Mouse (Mus musculus): ENCODE results near the gene Arhgap25. TPM values are rescaled to one million over a fixed set of nuclear protein-coding genes. Genes with fewer than 3 reads are reported as not detected.

Gene Arhgap25
- total RNA-seq, 2 experiments from 2014 or later, result 2.8 to 3.7 TPM

DNA sequence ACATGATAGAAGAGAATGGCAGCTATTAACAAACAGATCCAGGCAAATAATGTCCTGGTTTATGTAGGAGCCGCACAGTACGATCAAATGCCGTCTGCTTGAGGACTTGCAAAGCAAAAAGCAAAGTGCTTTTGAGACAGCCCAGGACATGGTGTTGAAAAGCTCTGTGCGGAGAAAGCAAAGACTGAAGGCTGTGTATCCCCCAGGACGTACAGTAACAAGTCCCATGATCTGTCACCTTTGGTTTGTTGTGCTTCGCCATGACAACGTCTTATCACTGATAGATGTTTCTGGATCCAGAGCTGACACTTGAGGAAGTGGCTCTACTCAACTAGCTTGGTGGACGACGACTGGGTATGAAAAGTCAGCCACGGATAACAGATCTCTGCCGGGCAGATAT is 89.8 kb downstream of the Arhgap25 start:
- no peak for DNase-seq

DNA sequence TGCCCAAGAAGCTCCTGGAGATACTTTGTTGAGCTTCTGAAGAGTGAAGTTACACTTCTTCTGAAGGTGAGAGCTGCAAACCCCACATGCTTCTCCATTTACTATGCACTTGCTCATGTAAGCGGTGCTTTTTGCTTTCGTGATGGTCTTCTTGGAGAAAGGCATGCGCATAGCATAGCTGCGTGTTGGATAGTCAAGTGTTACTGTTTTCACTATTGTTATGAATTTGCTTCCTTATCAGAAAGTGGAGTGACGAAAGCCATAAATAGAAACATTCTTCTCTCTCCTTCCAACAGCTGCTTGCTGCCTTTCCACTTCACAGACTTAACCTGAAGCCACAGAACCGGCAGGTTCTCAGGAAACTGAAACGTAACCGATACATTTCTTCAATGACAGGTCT is 96.3 kb downstream of the Arhgap25 start:
- no peak for DNase-seq

DNA sequence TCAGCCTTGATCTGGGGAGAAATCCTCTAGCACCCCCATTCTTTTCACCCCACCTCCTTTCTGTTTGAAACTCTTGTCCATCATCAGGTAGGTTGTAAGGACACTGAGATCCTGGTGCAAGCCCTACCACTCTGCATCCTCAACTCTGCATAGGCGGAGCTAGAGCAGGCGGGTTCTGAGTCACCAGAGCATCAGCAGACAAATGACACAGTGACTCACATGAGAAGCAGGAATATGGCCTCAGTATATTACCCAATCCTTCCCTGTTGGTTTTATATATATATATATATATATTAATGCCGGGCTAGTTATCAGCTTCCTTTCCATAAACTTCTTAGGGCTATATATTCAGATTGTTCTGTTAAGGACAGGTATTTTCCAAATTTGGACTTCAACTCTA is 97.3 kb downstream of the Arhgap25 start:
- DNase-seq, result peak in 1 of 2 experiments; percentile 5

DNA sequence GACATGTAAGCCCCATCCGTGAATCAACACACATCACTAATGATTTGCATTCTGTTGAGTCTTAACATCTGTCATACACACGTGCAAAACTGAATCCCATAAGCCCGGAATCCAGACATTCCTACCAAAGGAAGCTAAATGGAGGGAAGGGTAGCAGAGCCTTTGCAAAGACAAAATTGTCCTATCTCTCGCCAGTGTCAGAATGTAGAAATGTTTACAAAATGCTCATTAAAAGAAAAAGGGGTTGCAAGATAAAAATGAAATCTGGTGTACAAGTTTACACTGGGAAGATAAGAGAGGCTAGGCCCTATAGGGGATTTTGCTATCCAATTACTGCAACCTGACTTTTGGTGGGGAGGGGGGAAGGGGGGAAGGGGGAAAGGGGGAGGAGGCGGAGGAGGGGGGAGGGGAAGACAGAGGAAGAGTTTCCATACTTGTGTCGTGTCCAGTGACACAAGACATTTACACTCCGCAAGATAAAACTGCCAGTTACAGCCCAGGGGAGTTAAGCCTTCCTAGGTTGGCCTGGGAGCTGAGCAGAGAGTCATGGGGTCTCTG is 104.5 kb downstream of the Arhgap25 start, which contains the start of gene Bmp10:
TSS of gene Bmp10 (plus strand) at position 508 of the 558 bp plus-strand sequence.
- no peak for DNase-seq

DNA sequence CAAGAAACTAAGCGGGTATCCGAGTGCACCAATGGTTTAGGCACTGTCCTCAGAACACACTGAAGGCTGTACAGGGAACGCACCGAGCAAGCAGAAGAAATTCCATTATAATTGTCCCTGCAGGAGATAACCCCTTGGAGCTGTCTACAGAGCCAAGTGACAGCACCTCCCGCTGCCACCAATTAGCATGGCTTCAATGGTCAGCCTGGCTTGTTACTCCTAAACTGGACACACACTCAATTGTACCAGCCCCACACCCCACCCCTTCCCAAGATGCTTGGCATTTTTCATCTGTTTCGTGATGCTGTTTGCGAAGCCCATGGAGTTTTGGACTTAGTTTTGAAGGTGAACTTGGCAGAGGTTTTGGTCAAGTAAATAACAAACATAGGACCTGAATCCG is 105.4 kb downstream of the Arhgap25 start:
- no peak for DNase-seq

DNA sequence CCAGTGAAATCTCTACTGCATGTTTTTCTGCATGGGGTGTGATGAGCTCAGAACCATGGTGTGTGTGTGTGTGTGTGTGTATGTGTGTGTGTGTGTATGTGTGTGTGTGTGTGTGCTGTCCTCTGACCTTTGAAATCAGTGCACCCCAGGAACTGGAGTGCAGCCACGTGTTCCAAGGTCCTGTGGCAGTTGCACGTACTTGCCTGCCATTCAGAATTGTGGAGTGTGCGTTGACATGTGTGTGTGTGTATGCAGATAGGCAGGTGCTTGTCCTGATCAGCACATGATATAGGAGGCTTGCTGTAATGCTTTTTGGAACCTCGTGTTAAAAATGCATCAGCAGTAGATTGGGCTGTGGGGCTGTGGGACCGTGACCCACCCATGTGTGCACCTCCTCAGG is 106.1 kb downstream of the Arhgap25 start:
- DNase-seq, result peak in 1 of 2 experiments; percentile 5

DNA sequence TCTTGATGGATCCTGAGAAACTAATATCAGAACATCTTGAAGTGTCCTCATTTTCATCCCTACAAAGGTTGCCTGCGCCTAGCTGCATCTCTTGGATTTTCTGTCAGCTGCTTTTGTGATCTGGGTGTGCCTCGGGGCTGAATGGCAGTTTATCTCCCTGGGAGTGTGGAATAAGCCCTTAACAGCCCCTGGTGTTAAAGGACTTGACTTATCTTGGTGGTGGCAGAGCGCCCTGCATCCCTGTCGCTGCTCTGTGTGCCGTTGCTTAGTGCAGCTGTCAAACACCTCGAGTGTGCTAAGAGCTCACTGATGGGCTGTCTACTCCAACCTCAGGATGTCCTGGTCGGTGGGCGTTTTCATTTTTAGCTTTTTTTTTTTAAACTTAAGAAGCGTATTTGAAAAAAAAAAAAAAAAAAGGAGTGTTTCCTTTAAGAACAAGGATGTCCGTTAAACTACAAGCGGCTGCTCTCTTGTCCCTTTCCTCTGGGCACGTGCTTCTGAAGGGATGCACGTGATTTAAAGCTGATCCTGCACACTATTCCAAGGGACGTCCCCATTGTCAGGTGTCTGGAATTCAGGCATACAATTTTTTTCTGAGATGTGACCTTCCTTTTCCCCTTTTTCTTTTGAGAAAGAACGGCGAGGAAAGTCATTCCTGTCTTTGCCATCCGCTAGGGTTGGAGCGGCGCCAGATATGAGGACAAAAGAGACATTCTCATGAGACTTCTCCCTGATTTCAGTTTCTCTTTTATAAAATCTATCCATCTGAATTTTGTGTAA is 108.8 kb downstream of the Arhgap25 start:
- DNase-seq, result peak; percentile 43 to 63

DNA sequence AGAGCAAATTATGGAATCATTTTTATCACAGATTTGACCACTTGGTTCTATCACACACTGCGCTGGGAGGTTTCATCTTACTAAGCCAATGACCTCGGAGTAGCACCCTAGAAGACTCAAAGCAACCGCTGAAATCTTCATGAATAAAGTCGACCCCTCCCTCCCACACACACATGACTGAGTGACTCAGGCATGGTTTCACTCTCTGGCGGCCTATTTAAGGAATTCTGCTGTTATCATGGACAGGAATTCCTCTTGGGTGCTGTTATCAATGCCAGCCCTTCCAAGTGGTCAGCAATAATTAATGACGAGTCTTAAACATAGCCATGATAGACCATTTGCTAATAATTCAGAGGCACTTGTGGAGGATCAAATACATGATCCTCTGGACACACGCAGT is 110.8 kb downstream of the Arhgap25 start:
- DNase-seq, result peak in 1 of 2 experiments; percentile 25

DNA sequence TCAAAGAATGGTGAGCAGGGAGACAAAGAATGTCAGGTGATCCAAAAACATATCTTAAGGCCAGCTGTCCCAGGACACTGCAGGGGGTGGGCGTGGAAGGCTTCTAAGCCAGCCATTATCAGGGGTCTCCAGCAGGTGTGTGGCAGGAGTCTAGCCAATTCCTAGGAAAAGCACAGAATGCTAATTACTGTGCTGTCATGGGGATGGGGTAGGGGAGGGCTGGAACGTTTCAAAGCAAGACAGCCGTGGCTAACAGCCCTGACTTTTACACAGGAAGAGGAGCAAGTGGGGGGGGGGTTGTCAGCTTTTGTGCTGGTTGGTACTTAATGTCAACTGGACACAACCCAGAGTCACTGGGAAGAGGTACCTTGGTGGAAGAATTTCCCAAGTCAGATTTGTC is 121.0 kb downstream of the Arhgap25 start:
- DNase-seq, result no peak

Other genes starting within 250 kb of the Arhgap25 start
- gene Antxr1, start 197.4 kb downstream of the Arhgap25 start, total RNA-seq (2021), result 10 to 100 TPM; 16.3 to 21.7 TPM
- gene Gkn1, start 182.3 kb downstream of the Arhgap25 start, total RNA-seq (2021), result not detected
- gene Gkn2, start 159.9 kb downstream of the Arhgap25 start, total RNA-seq (2021), result not detected
- gene Gkn3, start 144.3 kb downstream of the Arhgap25 start, total RNA-seq (2021), result under 1 TPM; 0.33 to 0.63 TPM
- gene Bmp10, start 104.3 kb downstream of the Arhgap25 start, total RNA-seq (2021), result not detected
- under 1 TPM; 0.36 to 0.63 TPM for gene Prokr1, start 57.5 kb upstream of the Arhgap25 start, total RNA-seq (2021)
- gene Aplf, start 138.9 kb upstream of the Arhgap25 start, total RNA-seq (2021), result 1 to 10 TPM; 5.8 to 8.0 TPM
- gene Efcc1, start 197.6 kb upstream of the Arhgap25 start, total RNA-seq (2021), result under 1 TPM; 0.63 to 0.82 TPM
- not detected for gene Gp9, start 244.8 kb upstream of the Arhgap25 start, total RNA-seq (2021)